Mouse (Mus musculus) embryonic fibroblast, embryonic 13.5 days (primary cell): ENCODE results near the gene Ubac2. TPM values are rescaled to one million over a fixed set of nuclear protein-coding genes. Genes with fewer than 3 reads are reported as not detected.

Experiments
- H3K27ac ChIP-seq: 2 replicates; pipeline ENCODE4 v1.5.1; 2012; ENCODE audit warnings: low read length, control low read depth, inconsistent platforms; ENCODE audit not compliant: insufficient read depth
- H3K4me1 ChIP-seq: 2 replicates; pipeline ENCODE4 v1.6.1; 2011; ENCODE audit warnings: low read length; ENCODE audit not compliant: control insufficient read depth, insufficient read depth
- H3K4me3 ChIP-seq: 2 replicates; pipeline ENCODE4 v1.5.1; 2011; ENCODE audit warnings: mild to moderate bottlenecking, control low read depth, low read length; ENCODE audit not compliant: insufficient read depth
- CTCF ChIP-seq: IDR thresholded peaks from 2 replicates; pipeline ENCODE4 v1.5.1; 2011; ENCODE audit warnings: mild to moderate bottlenecking, control low read depth, low read length, moderate library complexity, borderline replicate concordance; ENCODE audit not compliant: insufficient read depth
- POLR2A ChIP-seq: IDR thresholded peaks from 2 replicates; pipeline ENCODE4 v1.6.1; 2011; ENCODE audit warnings: low read depth, mild to moderate bottlenecking, control low read depth, low read length, moderate library complexity
- polyA plus RNA-seq: library from polyadenylated mRNA; stranded (reverse); fragments of >200 nt; gene quantifications from 2 replicates; pipeline ENCODE4 v1.2.4, GENCODE M21; 2011; ENCODE audit warnings: low read depth; ENCODE audit not compliant: missing spikeins, insufficient read length

Ubac2 gene
- polyA plus RNA-seq, 1 experiment, result 59.3 TPM

GRCm38 (mm10) chr14:121894511-121895135 is 16.2 kb downstream of the Ubac2 start:
- H3K27ac ChIP-seq, result peak overlapping the region; percentile 69
- H3K4me1 ChIP-seq, result peaks cover 9% of the 10 kb centered on the region
- TF ChIP-seq POLR2A (no peak), CTCF (no peak)
- H3K4me3 ChIP-seq, result no peak overlapping the region

- H3K27ac ChIP-seq, result peak overlapping the region; percentile 69
- TF ChIP-seq CTCF, result no peak
- no peak for TF ChIP-seq POLR2A
- peaks cover 9% of the 10 kb centered on the region for H3K4me1 ChIP-seq
- H3K4me3 ChIP-seq, result no peak overlapping the region
These were observed 16.9 kb downstream of the Ubac2 start for GRCm38 (mm10) chr14:121895316-121895715.

GRCm38 (mm10) chr14:121896126-121897090 is 18.0 kb downstream of the Ubac2 start:
- H3K4me1 ChIP-seq, result peaks cover 9% of the 10 kb centered on the region
- H3K4me3 ChIP-seq, result no peak overlapping the region
- TF ChIP-seq CTCF, result no peak
- TF ChIP-seq POLR2A, result no peak
- H3K27ac ChIP-seq, result peak overlapping the region; percentile 51

GRCm38 (mm10) chr14:121897773-121898172 is 19.4 kb downstream of the Ubac2 start:
- H3K4me1 ChIP-seq, result peaks cover 9% of the 10 kb centered on the region
- TF ChIP-seq CTCF, result no peak
- no peak for TF ChIP-seq POLR2A
- no peak overlapping the region for H3K27ac ChIP-seq

GRCm38 (mm10) chr14:121898509-121898908 is 20.1 kb downstream of the Ubac2 start:
- Histone ChIP-seq H3K4me1 (peaks cover 9% of the 10 kb centered on the region), H3K4me3 (no peak overlapping the region), H3K27ac (no peak overlapping the region)
- TF ChIP-seq CTCF (no peak), POLR2A (no peak)

More at GRCm38 (mm10) chr14:121897773-121898172, 19.4 kb downstream of the Ubac2 start:
- H3K4me3 ChIP-seq, result no peak overlapping the region

GRCm38 (mm10) chr14:121899071-121899470 is 20.7 kb downstream of the Ubac2 start:
- no peak overlapping the region for H3K4me3 ChIP-seq
- no peak for TF ChIP-seq POLR2A
- TF ChIP-seq CTCF, result no peak
- no peak overlapping the region for H3K27ac ChIP-seq

GRCm38 (mm10) chr14:121901511-121901910 is 23.1 kb downstream of the Ubac2 start:
- TF ChIP-seq CTCF (no peak), POLR2A (no peak)
- no peaks in the 10 kb centered on the region for H3K4me1 ChIP-seq

More at GRCm38 (mm10) chr14:121899071-121899470, 20.7 kb downstream of the Ubac2 start:
- H3K4me1 ChIP-seq, result peaks cover 9% of the 10 kb centered on the region

GRCm38 (mm10) chr14:121903381-121903876 is 25.0 kb downstream of the Ubac2 start:
- H3K4me1 ChIP-seq, result no peaks in the 10 kb centered on the region
- H3K27ac ChIP-seq, result no peak overlapping the region
- TF ChIP-seq CTCF (no peak), POLR2A (no peak)
- H3K4me3 ChIP-seq, result no peak overlapping the region

More at GRCm38 (mm10) chr14:121901511-121901910, 23.1 kb downstream of the Ubac2 start:
- H3K27ac ChIP-seq, result no peak overlapping the region
- H3K4me3 ChIP-seq, result no peak overlapping the region

GRCm38 (mm10) chr14:121904754-121905153 is 26.3 kb downstream of the Ubac2 start:
- Histone ChIP-seq H3K4me3 (no peak overlapping the region), H3K27ac (no peak overlapping the region), H3K4me1 (no peaks in the 10 kb centered on the region)
- TF ChIP-seq POLR2A (no peak), CTCF (no peak)
